Mouse (Mus musculus) splenic B cell, adult 2 months (primary cell): ENCODE data around the gene Gm11172.
"Not testable (repeated sequence)": the region's sequence is repeated elsewhere in the genome, so short reads cannot be mapped to it uniquely, and the experiment has no call there.

Experiments used
- DNase-seq: peaks from one replicate; pipeline ENCODE4 v3.0.0-alpha.2; 2011; ENCODE audit warnings: low read depth, low spot score
- H3K27me3 ChIP-seq: 2 replicates; pipeline ENCODE4 v1.6.1; 2012; ENCODE audit warnings: mild to moderate bottlenecking, low read length, moderate library complexity, mixed read lengths; ENCODE audit not compliant: control insufficient read depth, poor library complexity, insufficient read depth, severe bottlenecking
- H3K36me3 ChIP-seq: 2 replicates; pipeline ENCODE4 v1.6.1; 2012; ENCODE audit warnings: mild to moderate bottlenecking, low read length, moderate library complexity, mixed read lengths; ENCODE audit not compliant: control insufficient read depth, poor library complexity, insufficient read depth, severe bottlenecking

The Gm11172 gene

GRCm38 (mm10) chr16:10836388-10836787 lies 23.7 kb downstream of the Gm11172 start:
- no peaks in the 10 kb centered on the region for H3K36me3 ChIP-seq
- no peak for DNase-seq
- H3K27me3 ChIP-seq, result no peaks in the 10 kb centered on the region

GRCm38 (mm10) chr16:10837250-10837649 lies 24.5 kb downstream of the Gm11172 start:
- no peaks in the 10 kb centered on the region for H3K36me3 ChIP-seq
- H3K27me3 ChIP-seq, result no peaks in the 10 kb centered on the region
- DNase-seq, result no peak

- Histone ChIP-seq H3K27me3 (no peaks in the 10 kb centered on the region), H3K36me3 (no peaks in the 10 kb centered on the region)
- DNase-seq, result no peak
These were observed 25.2 kb downstream of the Gm11172 start for GRCm38 (mm10) chr16:10837903-10838302.

GRCm38 (mm10) chr16:10838487-10839245 lies 26.0 kb downstream of the Gm11172 start:
- no peaks in the 10 kb centered on the region for H3K27me3 ChIP-seq
- no peaks in the 10 kb centered on the region for H3K36me3 ChIP-seq
- DNase-seq, result no peak

DNA sequence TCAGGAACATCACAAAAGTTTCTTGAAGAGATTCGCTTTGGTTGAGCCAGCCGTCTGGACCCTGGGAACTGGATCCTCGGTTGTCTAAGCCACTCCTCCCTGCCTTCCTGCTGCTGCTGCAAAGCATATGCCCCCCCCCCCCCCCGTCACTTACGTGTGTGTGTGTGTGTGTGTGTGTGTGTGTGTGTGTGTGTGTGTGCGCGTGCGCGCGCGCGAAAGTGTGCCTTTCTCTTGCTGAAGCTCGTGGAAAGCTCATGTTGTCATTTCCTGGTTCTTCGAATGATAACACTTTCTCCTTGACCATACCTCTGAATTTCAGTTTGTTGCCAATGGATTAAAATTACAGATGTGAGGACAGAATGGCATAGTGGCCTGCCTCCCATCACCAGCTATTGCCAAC lies 27.3 kb downstream of the Gm11172 start:
- H3K27me3 ChIP-seq, result no peaks in the 10 kb centered on the region
- H3K36me3 ChIP-seq, result no peaks in the 10 kb centered on the region
- no peak for DNase-seq

DNA sequence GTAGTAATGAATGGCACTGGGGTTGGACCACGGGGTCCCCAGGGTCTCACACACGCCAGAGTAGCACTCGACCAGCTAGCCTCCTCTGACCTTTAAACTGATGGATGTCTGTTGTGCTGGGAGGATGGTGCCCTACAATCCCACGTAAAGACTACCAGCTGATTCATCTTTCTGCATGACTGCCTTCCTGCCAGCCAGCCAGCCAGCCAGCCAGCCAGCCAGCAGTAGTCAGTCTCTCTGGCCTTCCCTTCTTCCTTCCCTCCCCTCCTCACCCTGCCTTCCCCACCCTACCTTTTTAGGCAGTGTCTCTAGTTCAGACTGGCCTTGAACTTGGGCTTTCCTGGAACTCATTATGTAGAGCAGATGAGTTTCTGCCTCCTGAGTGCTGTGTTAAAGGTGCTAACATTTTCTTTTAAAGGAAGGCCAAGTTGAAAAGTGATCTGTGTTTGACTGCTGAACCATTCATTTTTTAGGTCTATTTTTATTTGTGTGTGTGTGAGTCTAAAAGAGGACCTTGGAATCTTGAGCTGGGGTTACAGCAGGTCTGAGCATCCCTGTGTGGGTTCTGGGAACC lies 29.7 kb downstream of the Gm11172 start:
- Histone ChIP-seq H3K27me3 (no peaks in the 10 kb centered on the region), H3K36me3 (no peaks in the 10 kb centered on the region)
- no peak for DNase-seq

- Histone ChIP-seq H3K36me3 (no peaks in the 10 kb centered on the region), H3K27me3 (no peaks in the 10 kb centered on the region)
- peak; percentile 68 for DNase-seq
These were observed 31.0 kb downstream of the Gm11172 start for GRCm38 (mm10) chr16:10843486-10844318.

DNA sequence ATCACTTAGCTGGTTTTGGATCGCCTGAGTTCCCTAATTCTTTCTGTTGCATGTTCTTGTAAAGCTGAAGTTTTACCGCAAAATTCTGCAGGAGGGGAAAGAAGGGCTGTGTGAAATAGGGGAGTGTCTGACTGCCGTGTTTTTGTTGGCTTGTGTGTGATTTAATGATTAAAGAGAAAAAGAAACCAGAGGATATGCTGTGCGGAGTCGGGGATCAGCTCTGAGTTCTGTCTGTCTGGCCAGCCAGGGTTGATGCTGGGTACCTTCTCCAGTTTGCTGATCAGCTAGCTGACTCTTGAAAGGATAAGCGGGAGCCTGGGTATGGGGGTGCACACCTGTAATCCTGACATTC lies 31.6 kb downstream of the Gm11172 start:
- no peak for DNase-seq
- no peaks in the 10 kb centered on the region for H3K27me3 ChIP-seq
- H3K36me3 ChIP-seq, result no peaks in the 10 kb centered on the region

DNA sequence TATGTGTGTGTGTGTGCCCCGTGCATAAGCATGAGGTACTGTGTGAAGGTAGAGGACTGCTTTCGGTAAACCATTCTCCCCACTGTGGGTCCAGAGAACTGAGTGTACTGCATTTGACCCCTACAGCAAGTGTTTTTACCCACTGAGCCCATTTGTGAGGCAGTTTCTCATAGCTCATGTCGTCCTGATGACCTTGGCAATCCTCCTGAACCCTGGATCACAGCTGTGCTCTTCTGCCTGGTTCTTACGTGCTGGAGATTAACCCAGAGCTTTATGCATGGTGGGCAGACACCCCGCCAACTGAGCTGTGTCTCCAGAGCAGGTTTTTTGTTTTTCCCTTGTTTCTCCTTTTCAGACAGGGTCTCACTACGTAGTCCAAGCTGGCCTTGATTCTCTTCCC lies 33.2 kb downstream of the Gm11172 start:
- no peak for DNase-seq
- H3K36me3 ChIP-seq, result no peaks in the 10 kb centered on the region
- H3K27me3 ChIP-seq, result no peaks in the 10 kb centered on the region

- DNase-seq, result peak; percentile 74
- no peaks in the 10 kb centered on the region for H3K27me3 ChIP-seq
- no peaks in the 10 kb centered on the region for H3K36me3 ChIP-seq
These were observed 33.8 kb downstream of the Gm11172 start for GRCm38 (mm10) chr16:10846503-10846902.

- DNase-seq, result no peak
- Histone ChIP-seq H3K27me3 (no peaks in the 10 kb centered on the region), H3K36me3 (no peaks in the 10 kb centered on the region)
These were observed 37.5 kb downstream of the Gm11172 start for GRCm38 (mm10) chr16:10849965-10850861.

DNA sequence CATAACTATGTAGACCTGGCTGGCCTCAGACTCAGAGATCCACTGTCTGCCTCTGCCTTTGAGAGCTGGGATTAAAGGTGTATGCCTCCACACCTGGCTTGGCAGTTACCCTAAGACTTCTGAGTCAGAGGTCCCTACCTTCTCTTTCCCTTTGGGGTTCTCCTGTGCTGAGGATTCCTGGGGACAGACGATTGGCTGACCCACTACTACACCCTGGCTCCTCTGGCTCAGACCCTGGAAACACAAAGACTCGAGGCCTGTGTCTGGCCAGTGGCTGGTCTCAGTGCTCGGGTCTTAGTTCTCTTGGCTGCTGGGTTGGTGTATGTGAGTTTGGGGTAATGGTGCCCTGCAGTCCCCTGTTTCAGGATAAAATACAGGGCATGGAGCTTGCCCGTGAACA lies 38.2 kb downstream of the Gm11172 start:
- no peaks in the 10 kb centered on the region for H3K36me3 ChIP-seq
- DNase-seq, result no peak
- no peaks in the 10 kb centered on the region for H3K27me3 ChIP-seq

GRCm38 (mm10) chr16:10852216-10852615 lies 39.5 kb downstream of the Gm11172 start:
- DNase-seq, result peak; percentile 34
- not testable (repeated sequence) for H3K36me3 ChIP-seq, H3K27me3 ChIP-seq

DNA sequence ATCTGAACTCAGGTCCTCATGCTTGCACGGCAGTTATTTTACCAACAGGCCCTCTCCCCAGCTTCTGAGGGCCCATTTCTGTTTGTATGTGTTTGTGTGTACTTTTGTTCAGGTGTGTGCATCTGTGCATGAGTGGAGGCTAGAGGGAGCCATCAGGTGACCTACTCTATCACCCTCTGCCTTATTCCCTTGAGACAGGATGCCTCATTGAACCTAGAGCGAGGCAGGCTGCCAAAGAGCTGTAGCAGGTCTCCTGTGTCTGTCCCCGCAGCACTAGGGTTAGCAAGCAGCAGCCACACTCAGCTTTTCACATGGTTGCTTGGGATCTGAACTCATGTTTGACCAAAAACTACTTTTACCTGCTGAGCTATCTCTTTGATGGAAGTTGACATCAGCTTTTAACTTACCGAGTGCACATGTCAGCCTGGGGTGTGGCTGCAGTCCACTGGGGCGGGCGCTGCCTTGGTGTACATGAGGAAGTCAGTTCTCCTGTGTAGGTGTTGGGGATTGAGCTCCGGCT lies 47.1 kb downstream of the Gm11172 start:
- DNase-seq, result peak; percentile 80
- no peaks in the 10 kb centered on the region for H3K36me3 ChIP-seq
- no peaks in the 10 kb centered on the region for H3K27me3 ChIP-seq
